Mouse (Mus musculus): Measurements from ENCODE around the gene Eed.

The Eed gene

GRCm38 (mm10) chr7:89980485-89981422, at the start of gene Eed:
Gene Eed (minus strand): TSS chr7:89980983.
- in situ Hi-C loops (cut with MboI, MseI) = no loop called here

DNA sequence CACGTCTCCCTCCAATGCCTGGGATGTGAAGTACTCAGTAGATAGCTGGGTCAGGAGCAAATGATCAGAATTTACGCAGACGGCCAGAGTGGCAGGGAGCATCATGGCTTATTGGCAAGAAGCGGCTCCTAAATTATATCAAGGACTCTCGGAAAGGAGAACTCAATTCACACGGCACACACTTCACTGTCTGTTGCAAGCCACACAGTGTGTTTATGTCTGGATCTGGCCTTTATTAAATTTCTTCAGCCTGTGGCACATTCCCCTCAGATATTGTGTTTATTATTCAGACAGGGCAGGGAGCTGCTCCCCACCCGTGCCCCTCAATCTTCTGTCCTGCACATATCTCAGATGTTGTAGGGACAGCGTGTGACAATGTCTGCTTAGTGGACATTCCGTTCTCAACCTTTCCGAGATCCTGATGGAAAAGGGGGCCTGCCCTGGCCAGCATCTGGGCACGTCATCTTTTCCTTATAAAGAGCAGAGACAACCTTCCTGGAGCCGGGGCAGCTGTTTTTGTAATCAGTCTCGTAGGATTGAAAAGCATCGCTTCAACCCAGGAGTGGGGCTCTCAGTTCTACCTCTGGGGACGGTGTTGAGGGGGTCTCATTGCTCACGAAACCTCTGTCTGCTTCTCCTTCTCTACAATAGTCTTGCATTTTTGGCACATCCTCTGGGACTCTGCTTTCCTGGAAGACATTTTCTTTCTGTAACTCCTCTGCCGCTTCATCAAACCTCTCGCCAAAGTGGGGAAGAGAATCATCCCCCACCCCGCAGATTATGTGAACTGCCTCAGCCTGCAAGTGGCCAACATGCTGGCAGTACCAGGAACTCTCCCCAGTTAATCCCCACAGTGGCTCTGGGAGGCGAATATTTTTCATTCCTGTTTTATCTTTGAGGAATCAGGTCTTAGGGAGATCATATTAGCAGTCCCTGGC, 49.0 kb upstream of the Eed start:
- in situ Hi-C loops (cut with MboI, MseI) = no loop called here

DNA sequence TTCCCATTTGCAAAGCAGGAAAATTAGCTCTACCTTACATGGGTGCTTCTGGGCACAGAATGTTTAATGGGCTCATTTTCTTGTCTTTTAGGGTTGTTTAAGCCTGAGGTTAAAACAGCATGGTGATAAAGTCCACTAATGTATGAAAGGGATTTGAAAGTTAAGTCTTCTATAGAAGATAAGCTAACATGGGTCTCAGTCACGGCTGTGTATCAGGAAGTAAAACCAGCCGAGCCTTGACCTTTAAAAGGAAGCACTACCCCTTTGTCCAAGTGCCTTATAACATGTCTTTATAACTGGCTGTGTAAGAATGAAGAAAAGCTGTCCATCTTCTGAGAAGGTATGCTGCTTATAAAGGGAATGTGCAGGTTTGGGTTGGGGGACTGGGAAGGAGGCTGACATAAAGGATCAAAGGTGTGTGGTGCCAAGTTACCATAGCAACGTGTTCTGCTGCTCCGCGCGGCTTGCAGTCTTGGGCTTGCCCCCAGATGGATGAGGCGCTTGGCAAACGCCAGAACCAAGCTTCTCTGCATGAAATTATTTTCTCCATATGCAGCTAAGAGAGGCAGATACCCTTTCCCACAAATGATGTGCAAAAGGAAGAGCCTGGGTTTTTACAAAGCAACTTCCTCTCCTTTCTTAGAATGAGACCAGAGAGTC, 48.2 kb upstream of the Eed start:
- in situ Hi-C loops (cut with MboI, MseI) = no loop called here

- in situ Hi-C loops (cut with MboI, MseI) = no loop called here
Measured at GRCm38 (mm10) chr7:90024975-90025374, 44.2 kb upstream of the Eed start.

DNA sequence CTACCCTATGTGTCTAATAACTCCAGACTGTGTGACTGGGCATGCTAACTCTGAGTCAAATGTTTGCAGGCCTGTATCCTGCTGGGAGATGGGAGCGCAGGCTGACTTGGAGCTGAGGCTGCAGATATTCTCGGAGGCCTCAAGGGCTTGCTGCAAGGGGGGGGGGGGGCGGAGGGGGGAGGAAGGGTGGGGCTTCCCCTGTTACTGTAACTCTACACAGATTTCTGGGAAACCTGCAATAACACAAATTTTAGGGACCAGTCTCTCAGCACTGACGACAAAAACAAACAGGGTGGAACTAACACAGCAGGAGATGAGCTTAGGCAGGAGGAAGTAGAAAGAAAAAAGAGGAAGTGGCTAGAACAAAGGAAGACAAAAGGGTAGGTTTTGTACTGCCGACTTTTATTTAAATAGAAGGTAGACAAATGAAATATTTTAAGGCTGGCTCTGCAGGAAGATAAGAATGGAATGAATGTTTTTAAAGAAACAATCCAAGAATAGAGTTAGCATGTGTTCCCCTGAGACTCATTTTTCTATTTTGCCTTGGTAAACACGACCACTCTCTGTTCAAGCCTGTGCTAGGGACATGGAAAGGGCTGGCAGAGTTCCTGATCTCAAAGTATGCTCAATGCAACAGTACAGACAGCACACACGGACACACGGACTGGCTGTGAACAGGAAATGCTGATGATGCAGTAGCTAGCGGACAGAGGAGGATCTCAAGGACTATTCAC, 42.4 kb upstream of the Eed start:
- in situ Hi-C loops (cut with MboI, MseI) = no loop called here

GRCm38 (mm10) chr7:90020331-90020730, 39.5 kb upstream of the Eed start:
- in situ Hi-C loops (cut with MboI, MseI) = no loop called here

- in situ Hi-C loops (cut with MboI, MseI) = no loop called here
Measured at GRCm38 (mm10) chr7:90019570-90019969, 38.8 kb upstream of the Eed start.

DNA sequence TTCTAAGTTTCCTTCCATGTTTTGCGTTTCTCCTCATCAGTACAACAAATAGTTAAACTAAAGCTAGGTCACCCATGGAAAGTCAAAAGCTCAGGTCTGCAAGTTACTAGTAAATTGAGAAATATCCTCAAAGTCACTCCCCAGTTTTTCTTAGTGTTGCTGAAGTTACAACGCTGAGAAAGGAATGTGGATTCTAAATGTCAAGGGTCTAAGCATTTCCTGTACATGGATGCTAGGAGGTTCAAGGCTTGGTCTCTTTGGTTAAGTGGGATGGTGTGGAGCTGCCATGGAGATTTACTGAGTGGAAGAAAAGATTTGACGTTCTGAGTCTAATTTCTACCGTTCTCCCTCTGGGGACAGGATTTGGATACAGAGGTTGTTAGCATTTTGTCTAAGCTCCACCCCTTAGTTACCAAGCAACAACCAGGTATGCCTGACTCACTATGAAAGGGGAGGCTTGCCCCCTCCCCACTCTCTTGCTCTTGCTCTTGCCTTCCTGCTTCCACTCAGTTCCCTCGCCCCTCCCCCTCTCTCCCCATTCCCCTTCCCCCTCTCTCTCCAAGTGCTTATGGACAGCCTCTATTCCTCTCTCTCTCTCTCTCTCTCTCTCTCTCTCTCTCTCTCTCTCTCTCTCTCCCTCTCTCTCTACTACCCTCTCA, 36.3 kb upstream of the Eed start:
- in situ Hi-C loops (cut with MboI, MseI) = no loop called here

DNA sequence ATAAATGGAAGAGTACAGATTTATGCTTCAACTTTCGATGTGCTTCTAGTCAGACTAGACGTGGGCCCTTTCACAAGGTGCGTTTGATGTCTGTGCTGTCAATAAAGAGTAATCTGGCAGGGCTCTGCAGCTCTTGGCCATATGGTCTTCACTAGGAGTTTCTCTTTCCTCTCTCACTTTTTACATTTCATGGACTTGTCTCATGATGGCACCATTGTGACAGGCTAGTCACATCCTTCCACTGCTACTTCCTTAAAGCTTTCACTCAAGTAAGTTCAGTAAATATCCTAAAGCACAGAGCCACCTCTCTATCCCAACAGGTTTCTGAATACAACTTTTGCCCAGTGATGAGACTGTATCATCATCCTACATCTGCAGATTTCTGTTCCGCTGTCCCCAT, 35.7 kb upstream of the Eed start:
- in situ Hi-C loops (cut with MboI, MseI) = no loop called here

- in situ Hi-C loops (cut with MboI, MseI) = loop anchor here in 1 of 2 experiments (10.0 kb wide), 1 partner anchor 48 kb away; no protein-coding TSS in a partner anchor
Measured at GRCm38 (mm10) chr7:90006667-90007653, 26.2 kb upstream of the Eed start.

DNA sequence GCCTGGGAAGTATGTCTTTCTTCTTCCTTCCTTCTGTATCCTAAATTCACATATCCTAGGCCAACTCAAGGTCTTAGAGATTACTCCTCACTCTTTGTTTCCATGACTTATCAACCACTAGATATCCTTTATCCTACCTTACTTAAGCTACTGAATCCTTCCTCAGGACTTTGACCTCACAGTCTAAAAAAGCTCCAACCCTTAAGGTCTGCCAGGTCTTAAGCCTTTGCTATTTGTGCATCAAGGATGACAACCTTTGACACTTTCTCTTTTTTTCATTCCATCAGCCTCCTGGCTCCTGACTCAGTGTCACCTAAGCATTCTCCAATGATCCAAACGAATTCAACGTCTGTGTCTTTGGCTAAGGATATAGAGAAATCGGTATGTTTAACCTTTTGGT, 24.0 kb upstream of the Eed start:
- in situ Hi-C loops (cut with MboI, MseI) = loop anchor here (5.0 to 10.0 kb wide), 3 partner anchors 38 to 143 kb away; no protein-coding TSS in a partner anchor

DNA sequence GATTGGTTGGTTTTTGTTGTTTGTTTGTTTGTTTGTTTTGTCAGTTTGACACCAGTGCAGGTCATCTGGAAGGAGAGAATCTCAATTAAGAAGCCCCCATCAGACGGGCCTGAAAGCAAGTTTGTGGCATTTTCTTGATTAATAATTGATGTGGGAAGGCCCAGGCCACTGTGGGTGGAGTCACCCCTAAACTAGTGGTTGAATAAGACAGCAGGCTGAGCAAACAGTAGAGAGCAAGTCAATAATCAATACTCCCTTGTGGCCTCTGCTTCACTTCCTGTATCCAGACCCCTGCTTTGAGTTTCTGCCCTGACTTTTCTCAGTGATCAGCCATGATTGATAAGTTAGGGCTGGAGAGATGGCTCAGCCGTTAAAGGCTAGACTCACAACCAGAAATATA, 21.6 kb upstream of the Eed start:
- in situ Hi-C loops (cut with MboI, MseI) = loop anchor here (5.0 to 10.0 kb wide), 3 partner anchors 40 to 145 kb away; no protein-coding TSS in a partner anchor

GRCm38 (mm10) chr7:89999491-89999890, 18.7 kb upstream of the Eed start:
- in situ Hi-C loops (cut with MboI, MseI) = loop anchor here in 1 of 2 experiments (5.0 kb wide), 2 partner anchors 68 to 158 kb away; no protein-coding TSS in a partner anchor

GRCm38 (mm10) chr7:89998624-89999006, 17.8 kb upstream of the Eed start:
- in situ Hi-C loops (cut with MboI, MseI) = loop anchor here in 1 of 2 experiments (5.0 kb wide), 2 partner anchors 69 to 159 kb away; no protein-coding TSS in a partner anchor

- in situ Hi-C loops (cut with MboI, MseI) = loop anchor here in 1 of 2 experiments (5.0 kb wide), 2 partner anchors 69 to 159 kb away; no protein-coding TSS in a partner anchor
Measured at GRCm38 (mm10) chr7:89998006-89998623, 17.3 kb upstream of the Eed start.

DNA sequence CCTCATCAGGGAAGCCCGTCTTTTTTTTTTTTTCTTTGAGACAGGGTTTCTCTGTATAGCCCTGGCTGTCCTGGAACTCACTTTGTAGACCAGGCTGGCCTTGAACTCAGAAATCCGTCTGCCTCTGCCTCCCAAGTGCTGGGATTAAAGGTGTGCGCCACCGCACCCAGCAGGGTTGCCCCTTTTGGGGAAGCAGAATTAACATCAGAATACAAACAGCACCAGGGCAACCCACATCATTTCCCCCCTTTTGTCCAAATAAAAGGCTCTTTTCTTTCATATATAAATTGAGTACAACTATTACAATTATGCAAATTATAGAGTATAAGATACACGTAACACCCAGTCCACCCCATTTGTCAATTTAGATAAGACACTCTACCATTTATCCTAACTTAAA, 16.7 kb upstream of the Eed start:
- in situ Hi-C loops (cut with MboI, MseI) = loop anchor here in 1 of 2 experiments (5.0 kb wide), 2 partner anchors 70 to 160 kb away; no protein-coding TSS in a partner anchor

DNA sequence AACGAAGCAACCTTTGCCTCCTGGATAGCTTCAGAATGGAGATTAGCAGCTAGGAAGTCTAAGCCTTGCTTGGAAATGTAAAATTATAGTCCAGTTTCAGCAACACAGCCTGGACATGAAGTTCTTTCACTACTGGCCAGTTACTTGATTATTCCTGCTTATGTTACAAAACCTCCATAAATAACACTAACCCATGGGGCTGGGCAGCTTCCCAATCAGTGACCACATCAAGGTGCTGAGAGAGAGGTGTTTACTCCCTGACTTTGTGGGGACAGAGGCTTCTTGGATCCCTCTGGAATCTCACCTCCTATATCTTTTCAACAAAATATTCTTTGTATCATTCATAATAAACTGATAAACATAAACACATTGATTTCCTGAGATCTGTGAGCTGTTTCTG, 12.3 kb upstream of the Eed start:
- in situ Hi-C loops (cut with MboI, MseI) = no loop called here

DNA sequence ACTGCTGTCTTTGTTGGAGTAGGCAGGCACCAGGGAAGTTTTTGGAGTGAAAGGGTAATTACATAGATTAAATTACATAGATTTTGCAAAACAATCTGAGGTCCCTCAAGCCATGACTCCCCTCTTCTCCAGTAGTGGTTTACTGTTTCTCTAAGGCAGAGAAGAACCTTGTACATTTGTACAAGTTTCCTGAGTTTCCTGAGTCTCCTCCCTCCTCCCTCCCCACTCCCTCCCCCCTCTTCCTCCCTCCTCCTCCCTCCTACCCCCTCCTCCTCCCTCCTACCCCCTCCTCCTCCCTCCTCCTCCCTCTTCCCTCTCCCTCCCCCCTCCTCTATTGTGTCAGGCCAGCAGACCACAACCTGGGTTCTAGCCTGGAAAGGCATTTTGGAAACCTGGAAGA, 3.6 kb upstream of the Eed start:
- in situ Hi-C loops (cut with MboI, MseI) = no loop called here
